Mouse (Mus musculus): ENCODE measurements around the gene Fras1.

Gene Fras1

DNA sequence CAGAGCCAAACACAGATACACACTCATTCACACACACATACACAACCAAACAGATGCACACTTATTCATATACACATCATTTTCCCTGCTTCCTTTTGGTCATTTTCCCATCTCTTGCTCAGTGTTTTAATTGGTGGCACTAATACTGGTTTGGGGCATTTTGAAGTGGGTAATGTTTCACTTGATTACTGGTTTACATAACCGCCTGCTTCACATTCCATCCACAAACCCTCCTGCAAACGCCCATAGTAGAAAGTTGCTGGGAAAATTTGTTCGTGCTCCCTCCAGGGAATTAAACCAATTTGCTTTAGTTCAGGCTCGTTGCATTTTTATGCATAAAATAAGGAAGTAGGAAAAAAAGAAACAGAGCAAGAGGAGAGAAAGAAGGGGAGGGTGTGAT is 200.8 kb downstream of the Fras1 start:
- no peak for DNase-seq (ENCODE audit: low read depth, low spot score)

DNA sequence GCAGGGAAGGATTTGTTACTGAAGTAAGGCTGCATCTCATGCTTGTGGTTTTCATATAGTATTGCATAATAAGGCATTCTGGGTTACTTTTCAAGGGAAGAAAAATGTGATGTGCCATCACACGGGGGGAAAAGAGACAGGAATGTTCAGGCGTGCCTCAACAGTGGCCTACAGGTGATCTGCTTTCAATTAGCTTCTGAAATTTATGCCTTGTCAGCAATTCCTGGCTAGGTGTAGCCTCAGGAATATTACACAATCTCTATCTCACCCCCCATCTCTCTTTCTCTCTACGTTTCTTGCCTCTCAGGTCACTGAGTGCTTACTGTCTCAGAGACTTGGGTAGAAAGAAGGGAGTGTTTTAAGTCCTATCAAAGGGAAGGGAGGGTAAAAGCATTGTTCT is 204.9 kb downstream of the Fras1 start:
- DNase-seq (ENCODE audit: low read depth, low spot score): peak; percentile 10

DNA sequence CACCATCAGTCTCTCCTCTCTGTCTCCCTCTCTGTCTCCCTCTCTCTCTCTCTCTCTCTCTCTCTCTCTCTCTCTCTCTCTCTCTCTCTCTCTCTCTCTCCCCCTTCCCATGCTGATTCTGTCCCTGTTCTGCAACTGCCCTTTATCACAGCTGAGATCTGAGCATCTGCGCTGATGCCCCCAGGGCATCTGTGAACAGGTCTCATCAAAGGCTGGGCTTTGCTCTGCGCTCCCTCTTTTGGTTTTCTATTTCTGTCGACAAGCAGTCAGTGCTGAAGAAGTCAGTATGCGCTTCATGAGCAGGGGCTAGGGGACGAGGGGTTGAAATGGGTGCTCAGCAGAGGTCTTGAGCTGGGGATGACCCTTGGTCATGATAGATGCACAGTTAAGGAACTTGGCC is 206.2 kb downstream of the Fras1 start:
- peak; percentile 18 for DNase-seq (ENCODE audit: low read depth, low spot score)

DNA sequence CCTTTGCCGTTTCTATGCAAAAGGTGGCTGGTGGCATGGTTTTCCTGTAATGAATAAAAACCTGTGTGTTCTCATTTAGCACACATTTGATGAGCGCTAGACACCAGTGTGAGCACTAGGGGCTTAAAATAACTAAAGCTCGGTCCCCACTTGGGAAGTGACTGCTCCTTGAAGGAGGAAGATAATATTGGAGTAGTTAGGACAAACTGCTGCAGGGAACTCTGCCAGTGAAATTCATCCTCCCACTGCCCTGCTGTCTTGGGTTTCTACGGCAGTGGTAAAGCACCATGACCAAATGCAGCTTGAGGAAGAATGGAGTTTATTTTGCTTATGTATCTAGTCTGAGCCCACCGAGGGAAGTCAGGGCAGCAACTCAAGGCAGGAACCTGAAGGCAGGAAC is 211.0 kb downstream of the Fras1 start:
- DNase-seq (ENCODE audit: low read depth, low spot score): no peak

DNA sequence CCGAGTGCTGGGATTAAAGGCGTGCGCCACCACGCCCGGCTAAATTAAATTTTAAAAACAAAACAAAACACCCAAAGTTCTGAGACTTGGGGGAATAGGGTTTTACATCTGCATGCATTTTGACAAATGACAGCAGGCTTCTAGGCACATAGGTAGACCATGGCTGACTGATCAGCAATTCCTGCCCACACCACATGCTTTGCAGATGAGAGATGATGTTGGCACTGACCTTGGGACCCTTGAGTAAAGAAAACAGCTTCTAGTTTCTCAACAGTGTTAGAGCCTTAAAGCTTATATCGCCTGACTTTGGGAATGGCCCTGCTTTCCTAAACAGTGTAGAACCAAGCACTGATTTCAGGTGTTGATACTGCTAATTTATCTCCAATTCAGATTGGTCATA is 216.9 kb downstream of the Fras1 start:
- no peak for DNase-seq (ENCODE audit: low read depth, low spot score)

DNA sequence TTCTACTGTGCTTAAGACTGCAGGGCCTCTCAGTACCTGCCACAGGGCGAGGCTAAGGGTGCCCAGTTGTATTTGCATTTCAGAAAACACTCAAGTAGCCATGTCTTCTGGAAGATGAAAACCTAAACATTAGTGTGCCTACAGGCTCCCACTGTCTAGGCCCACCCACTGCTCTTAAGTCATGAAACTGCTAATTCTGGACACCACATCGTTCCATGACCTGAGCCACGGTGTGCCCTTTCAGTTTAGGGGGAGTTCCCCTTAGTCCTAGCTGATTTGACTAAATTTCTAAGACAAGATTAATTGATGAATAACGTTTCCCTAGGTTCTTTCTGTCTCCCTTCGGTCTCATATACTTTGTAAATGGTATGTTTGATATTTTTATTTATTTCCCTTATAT is 222.0 kb downstream of the Fras1 start:
- no peak for DNase-seq (ENCODE audit: low read depth, low spot score)

DNA sequence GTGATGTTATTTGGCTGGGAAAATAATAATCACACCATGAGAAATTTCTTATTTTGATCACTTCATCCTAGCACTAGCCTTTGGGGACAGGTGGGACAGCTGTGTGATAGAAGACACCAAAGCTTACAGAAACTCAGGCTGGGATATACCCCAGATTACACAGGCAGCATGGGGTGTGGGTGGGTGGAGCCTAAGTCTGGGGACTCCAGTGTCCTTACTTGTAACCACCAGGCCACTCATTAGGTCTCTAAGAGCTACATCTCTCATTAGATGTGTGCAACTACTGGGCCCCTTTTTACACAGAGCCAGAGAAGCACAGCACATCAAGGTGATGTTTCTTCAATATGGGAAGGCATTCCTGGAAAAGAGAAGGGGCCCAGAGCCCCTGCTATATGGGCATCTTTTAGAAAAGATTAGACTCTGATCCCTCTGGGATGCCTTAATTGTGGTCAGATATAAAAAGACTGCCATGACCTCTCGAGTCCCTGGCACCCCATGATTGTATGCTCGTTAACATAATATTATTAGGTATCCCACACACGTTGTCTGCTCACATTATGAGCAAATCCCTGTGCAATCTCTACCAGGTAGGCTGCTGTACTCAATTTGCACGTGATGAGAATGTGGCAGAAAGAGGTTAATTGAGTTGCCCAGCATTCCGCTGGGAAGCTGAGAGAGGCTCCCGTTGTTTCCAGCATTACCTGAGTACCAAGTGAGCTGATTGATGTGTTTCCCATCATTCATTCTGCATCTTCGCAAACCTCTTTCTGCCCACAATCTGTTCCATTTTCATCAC is 230.4 kb downstream of the Fras1 start:
- no peak for DNase-seq (ENCODE audit: low read depth, low spot score)

DNA sequence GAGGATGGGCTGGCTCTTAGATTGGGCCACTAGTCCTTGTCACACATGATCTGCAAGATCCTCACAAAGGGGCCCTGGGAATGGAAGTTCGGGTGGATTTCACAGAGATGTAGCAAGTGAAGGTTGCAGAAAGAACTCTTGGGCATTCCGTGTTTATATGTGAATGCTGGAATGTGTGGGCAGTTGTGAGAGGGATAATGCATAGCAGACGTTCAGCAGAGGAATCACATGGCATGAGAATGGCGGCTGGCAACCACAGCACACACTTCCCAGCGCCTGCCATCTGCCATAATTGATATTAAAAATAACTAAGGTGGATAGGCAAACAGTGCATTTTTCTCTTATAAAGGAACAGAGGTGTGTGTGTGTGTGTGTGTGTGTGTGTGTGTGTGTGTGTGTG is 234.3 kb downstream of the Fras1 start:
- DNase-seq (ENCODE audit: low read depth, low spot score): peak; percentile 20

DNA sequence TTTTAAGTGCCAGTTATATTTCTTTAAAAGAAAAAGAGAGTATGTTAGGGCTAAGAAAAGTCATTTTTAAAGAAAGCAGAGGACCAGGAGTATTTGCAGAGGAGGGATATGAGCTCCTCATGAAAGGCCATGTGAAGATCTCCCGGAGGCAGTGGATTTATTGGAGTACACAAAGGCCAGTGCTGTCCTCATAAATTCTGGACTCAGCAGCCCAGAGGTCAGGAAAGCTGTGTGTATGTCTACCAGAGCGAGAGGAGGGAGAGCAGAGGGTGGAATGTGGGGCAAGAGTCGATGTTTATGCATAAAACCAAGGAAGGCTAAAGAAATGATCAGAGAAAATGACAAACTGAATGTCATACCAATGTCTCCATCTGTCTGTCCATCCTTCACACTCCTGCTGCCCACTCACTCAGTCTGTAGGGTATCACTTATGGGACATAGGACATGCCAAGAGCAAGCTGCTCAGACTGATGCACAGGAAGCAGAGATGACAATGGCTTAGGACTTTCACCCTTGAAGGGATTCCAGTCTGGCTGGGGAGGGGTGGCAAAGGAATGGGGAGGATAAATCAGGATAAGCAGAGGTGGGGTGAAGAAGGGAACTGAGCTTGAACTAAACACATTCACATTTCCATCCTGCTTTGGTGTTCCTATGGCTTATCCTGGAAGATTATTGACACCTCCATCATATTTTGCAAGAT is 235.0 kb downstream of the Fras1 start:
- peak; percentile 66 for DNase-seq (ENCODE audit: low read depth, low spot score)

DNA sequence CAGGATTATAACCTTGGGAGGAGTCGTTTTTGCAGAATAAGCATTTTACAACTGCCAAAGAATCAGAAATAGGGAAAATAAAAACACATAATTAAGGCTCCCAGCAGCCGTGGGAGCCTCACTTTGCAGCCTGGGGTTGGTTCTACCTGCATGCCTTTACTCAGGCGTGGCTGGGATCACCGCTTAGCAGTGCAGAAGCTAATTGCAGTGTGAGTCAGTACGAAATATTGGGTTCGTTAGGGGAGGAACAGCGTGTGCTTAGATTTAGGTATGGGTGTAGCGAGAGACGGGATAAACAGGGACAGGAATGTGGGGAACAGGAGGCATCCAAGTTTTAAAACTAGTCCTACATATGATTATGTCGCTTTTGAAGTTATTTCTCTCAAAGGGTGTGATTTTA is 238.3 kb downstream of the Fras1 start:
- DNase-seq (ENCODE audit: low read depth, low spot score): no peak

DNA sequence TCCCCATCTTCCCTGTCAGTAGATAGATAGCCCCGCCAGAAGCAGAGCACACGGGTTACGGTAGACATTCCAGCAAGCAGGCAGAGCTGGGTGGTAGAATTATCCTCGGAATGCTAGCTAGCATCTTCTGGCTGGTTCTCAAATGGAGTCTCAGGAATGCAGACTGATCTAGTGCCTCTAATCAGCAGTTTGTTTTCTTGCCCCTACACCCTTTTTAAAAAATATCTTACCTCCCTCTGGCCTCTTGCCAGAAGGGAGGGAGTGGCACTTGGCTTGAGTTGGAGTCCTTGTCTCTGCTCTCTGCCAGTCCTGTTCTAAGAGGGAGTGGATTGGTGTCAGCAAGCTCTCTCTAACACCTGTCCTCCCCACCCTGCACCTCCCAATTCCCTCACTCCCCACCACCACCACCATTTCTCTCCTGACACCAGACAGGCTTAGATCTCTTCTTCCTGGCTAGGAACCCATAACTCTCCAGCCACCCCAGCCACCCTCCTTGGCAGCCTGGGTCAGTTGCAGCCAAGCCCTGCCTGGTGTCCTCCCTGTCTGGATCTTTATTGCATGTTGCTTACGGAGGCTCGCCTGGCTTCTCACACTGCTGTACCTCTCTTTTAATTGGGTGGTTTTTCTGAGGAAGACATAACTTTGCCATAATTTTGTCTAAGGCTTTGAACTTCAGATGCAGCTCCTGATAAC is 243.3 kb downstream of the Fras1 start:
- peak; percentile 55 for DNase-seq (ENCODE audit: low read depth, low spot score)

DNA sequence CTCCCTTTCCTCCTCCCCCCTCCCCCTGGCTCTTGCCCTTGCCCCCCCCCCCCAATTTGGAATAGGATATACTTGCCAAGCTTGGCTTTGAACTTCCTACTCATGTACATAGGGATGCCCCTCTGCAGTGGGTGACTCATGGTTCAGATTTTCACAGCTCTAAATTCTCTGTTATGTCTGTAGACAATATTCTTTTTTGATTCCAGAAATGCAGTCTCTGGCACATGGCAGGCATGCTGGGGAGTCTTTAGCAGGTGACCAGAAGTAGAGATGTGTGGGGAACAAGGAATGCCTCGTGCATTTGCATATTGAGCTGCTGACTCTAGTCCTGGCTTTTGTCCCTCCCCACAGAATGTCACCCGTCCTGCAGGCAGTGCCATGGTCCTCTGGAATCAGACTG is 244.3 kb downstream of the Fras1 start:
- DNase-seq (ENCODE audit: low read depth, low spot score): no peak

DNA sequence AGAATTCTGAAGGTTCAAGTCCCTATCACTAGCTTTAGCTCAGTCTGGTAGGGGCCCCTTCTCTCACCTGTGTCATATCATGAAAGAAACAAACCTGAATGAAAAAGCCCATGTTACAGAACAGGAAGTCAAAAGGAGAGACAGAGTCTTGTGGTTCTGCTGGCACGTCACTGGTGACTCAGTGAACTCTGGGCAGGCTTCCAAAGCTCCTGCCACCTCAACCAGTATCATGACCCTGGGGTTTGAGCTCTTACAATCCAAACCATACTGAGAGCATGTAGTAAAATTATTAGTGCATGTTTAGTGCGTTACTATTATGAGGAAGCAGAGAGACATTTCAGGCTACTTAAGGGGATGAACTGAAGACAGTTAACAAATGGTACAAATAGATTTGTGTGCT is 246.5 kb downstream of the Fras1 start:
- no peak for DNase-seq (ENCODE audit: low read depth, low spot score)

DNA sequence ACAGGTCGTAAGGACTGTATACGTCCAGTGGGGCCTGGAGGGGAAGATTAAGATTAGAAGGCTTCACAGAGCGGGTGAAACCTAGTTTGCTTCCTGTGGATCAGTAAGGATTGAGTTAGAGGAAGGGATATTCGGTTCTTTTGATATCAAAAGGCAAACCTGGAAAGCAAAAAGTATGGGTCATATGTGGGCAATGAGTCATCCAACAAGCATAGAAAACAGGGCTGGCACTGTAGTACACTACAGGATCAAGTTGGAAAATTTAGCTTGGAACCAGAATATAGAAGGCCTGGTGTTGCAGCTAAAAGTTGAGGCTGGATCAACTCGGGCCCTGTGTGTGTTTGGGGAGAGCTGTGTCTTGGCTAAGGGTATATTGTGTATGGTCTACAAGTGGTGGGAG is 246.9 kb downstream of the Fras1 start:
- DNase-seq (ENCODE audit: low read depth, low spot score): no peak

DNA sequence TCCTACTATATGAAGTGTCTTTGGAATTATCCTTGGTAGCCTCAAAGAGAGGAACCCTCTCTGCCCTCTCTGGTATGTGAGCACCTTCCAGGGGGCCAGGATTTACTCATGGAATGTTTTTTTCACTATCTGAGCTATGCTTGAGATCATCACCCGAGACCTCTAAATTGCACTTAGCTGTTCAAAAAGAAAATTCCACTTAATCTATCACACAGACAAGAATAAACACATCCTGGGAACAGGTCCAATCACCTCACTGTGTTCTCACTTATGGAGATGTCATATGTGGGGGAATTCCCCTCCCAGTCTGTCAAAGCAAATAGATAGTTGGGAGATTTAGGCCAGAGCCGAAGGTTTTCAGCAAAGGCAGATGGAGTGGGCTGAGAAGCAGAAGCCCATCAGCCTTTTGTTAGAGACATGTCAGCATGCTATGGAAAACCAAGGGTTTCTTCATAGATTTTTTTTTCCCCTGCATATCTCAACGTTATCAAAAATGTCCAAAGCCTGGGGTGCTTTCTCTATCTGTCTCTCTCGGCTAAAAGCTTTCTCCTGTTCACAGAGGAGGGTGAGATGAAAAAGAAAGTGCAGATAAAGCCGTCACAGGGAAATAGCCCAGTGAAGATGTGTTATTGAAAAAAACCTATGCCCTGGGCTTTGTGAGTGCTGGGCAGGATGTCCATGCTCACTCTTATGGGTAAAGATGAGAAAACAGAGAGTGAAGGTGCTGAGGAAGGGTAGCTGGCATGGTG is 249.0 kb downstream of the Fras1 start:
- peak; percentile 31 for DNase-seq (ENCODE audit: low read depth, low spot score)

DNA sequence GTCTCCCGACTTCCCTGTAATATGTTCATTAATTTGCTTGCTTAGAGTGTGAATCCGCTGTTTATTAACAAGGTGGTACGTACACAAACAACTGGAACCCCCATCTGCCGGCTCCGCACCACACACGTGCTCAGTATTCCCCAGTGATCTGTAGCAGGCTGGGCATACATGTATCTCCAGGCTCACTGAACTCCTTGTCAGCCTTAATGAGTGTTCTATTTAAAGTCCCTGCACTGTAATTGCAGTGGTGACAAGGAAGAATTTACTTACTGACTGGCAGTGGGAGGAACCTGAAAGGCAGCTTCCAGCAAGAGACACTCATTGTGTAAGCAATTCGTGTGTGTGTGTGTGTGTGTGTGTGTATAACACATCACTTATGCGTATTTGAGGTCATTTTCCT is 256.1 kb downstream of the Fras1 start:
- no peak for DNase-seq (ENCODE audit: low read depth, low spot score)

DNA sequence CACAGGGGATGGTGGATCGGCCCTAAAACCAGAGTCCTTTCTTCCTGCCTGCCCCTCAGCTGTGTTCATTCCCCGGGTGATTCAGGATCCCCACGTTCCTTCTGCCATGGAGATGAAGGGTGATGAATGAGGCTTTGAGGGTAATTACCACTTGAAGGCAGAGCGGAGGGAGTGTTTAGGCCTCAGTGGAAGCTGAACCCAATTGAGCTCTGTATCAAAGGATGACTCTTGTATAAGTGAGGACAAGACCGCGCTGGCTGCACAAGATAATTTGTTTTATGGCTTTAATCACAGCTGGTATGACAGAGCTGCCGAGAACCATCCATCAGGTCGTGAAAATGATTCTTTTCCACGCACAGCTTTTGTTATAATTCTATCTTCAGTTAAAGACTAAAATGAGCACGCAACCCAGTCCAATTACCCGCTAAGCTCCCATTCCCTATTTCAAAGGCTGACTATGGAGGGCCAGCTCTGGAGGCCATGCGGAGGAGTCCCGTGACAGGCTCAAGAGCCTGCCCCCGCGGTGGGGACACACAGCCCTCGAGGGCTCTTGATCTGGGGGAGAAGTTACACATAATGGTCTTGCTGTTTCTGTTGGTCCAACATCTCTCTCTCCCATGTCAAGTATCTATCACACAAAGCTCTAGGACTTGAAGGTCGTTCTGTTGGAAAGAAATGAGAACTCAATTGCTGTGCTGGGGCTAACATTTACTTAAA is 261.5 kb downstream of the Fras1 start:
- no peak for DNase-seq (ENCODE audit: low read depth, low spot score)

DNA sequence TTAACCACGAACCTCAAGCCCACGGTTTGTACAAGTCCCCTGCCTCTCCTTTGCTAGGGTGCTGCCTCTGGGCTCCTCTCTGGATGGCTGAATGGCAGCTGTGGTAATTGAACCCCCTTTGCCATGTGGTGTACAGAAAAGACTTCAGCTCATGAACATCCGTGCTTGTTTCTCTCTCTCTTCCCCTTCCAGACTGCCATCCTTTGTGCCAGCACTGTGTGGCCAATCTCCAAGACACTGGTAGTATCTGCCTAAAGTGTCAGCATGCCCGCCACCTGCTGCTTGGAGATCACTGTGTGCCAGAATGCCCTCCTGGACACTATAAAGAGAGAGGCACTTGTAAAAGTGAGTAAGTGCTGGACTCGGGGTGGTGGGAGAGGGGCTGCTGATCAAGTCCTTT is 262.1 kb downstream of the Fras1 start:
- no peak for DNase-seq (ENCODE audit: low read depth, low spot score)

DNA sequence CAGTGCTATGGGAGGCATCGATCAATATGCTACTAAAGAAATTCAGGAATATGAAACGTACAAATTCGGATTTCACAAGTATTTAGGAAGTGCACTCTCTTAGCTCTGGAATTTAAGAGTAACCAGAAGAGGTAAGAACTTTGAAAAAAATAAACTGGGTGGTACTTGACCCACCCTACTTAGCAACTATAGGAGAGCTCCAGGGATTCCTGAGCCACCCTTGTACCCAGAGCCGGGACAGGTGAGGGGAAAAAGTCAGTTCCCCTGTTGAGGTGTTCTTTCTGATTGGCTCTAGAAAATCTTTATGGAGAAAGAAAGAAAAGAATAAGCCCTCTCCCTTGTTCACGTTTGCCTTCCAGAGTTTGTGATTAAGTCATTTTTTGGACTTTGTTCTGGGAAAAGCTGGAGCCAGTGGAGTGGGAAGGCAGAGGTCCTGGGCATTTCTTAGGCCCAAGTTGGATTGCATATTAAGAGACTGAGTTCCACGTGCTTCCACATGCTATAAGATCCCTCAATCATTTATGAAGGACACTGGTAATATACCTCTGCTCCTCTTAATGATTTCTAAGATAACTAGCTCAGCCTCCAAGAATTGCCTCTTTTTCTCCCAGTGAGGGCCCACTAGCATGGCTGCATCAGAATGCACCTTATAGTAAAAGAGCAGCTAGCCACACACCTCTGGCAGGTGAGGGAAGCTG is 265.6 kb downstream of the Fras1 start:
- DNase-seq (ENCODE audit: low read depth, low spot score): no peak

DNA sequence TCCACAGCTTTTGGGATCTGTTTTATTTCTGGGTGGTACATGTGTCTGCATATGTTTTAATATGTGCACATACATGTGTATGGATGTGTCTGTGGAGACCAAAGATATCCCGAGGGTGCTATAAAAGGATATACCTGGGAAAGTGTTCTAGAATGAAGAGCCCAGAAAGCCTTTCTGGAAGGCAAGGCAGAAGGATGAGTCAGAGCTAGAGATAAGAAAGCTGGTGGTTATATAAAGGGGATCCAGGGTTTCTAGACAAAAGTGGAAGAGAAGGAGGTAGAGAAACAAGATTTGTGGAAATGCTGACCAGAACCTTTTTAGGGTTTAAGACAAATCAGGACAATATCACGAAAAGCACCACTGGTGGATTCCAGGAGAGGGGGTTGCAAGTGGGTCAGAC is 267.5 kb downstream of the Fras1 start:
- DNase-seq (ENCODE audit: low read depth, low spot score): no peak

DNA sequence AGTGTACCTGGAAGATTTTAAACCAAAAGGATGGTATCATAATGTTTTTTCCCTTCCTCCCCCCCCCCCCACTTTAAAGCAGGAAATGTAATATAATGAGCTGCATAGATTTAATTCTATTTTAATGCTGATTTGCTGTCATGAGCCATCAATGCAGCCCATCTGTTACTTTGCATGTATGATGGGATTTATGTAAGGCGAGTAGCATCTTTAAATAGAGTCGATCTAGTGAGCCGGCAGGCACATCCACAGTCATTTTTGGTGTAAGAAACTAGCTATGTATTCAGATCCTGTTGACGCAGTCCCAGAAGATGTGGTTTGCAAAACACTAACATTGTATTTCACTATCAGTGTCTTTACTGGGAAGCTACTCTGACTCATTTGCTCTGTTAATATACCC is 301.9 kb downstream of the Fras1 start:
- DNase-seq (ENCODE audit: low read depth, low spot score): no peak

Data from mesoderm, embryonic 11.5 days (tissue).